Mouse (Mus musculus): Measurements from ENCODE around the gene Tecta. TPM values are rescaled to one million over a fixed set of nuclear protein-coding genes. Genes with fewer than 3 reads are reported as not detected.

The Tecta gene
- polyA plus RNA-seq, 1 experiment from 2014 or later, result 0.33 TPM

GRCm38 (mm10) chr9:42336575-42336974 is 63.2 kb downstream of the Tecta start:
- 91% methylated on average over 1 of the region's 1 CpGs for WGBS
- Histone ChIP-seq H3K9me3 (replicated peaks; ENCODE audit: control insufficient read depth, low read length) (no peaks in the 10 kb centered on the region), H3K4me2 (ENCODE audit: low read length) (no peak overlapping the region), H3K27ac (ENCODE audit: low read depth, low read length) (no peak overlapping the region), H3K9ac (ENCODE audit: low read length) (no peak overlapping the region), H3K4me1 (ENCODE audit: control insufficient read depth, insufficient read depth, low read length) (no peaks in the 10 kb centered on the region), H3K36me3 (ENCODE audit: control insufficient read depth, insufficient read depth, low read length) (no peaks in the 10 kb centered on the region), H3K27me3 (replicated peaks; ENCODE audit: control insufficient read depth, insufficient read depth, low read length) (no peaks in the 10 kb centered on the region), H3K4me3 (ENCODE audit: low read depth, low read length) (no peak overlapping the region)
- DNase-seq (ENCODE audit: low spot score), result no peak
- ATAC-seq, result no peak

GRCm38 (mm10) chr9:42334885-42335284 is 64.8 kb downstream of the Tecta start:
- Histone ChIP-seq H3K9ac (ENCODE audit: low read length) (no peak overlapping the region), H3K9me3 (replicated peaks; ENCODE audit: control insufficient read depth, low read length) (no peaks in the 10 kb centered on the region), H3K4me3 (ENCODE audit: low read depth, low read length) (no peak overlapping the region), H3K4me2 (ENCODE audit: low read length) (no peak overlapping the region), H3K27ac (ENCODE audit: low read depth, low read length) (no peak overlapping the region), H3K36me3 (ENCODE audit: control insufficient read depth, insufficient read depth, low read length) (no peaks in the 10 kb centered on the region), H3K27me3 (replicated peaks; ENCODE audit: control insufficient read depth, insufficient read depth, low read length) (no peaks in the 10 kb centered on the region), H3K4me1 (ENCODE audit: control insufficient read depth, insufficient read depth, low read length) (no peaks in the 10 kb centered on the region)
- DNase-seq (ENCODE audit: low spot score) (no peak), ATAC-seq (no peak)
- WGBS, result 95% methylated on average over 3 of the region's 3 CpGs

- no peak overlapping the region for H3K27ac ChIP-seq (ENCODE audit: low read depth, low read length)
- DNase-seq (ENCODE audit: low spot score) (no peak), ATAC-seq (no peak)
- H3K4me3 ChIP-seq (ENCODE audit: low read depth, low read length), result no peak overlapping the region
- H3K9me3 ChIP-seq (replicated peaks; ENCODE audit: control insufficient read depth, low read length), result no peaks in the 10 kb centered on the region
- H3K36me3 ChIP-seq (ENCODE audit: control insufficient read depth, insufficient read depth, low read length), result no peaks in the 10 kb centered on the region
- WGBS, result 76% methylated on average over 12 of the region's 12 CpGs
- H3K4me1 ChIP-seq (ENCODE audit: control insufficient read depth, insufficient read depth, low read length), result no peaks in the 10 kb centered on the region
- no peaks in the 10 kb centered on the region for H3K27me3 ChIP-seq (replicated peaks; ENCODE audit: control insufficient read depth, insufficient read depth, low read length)
- H3K4me2 ChIP-seq (ENCODE audit: low read length), result no peak overlapping the region
- H3K9ac ChIP-seq (ENCODE audit: low read length), result no peak overlapping the region
Measured at GRCm38 (mm10) chr9:42332692-42333091, 67.0 kb downstream of the Tecta start.

GRCm38 (mm10) chr9:42331341-42331740 is 68.4 kb downstream of the Tecta start:
- Histone ChIP-seq H3K27ac (ENCODE audit: low read depth, low read length) (no peak overlapping the region), H3K36me3 (ENCODE audit: control insufficient read depth, insufficient read depth, low read length) (no peaks in the 10 kb centered on the region), H3K27me3 (replicated peaks; ENCODE audit: control insufficient read depth, insufficient read depth, low read length) (no peaks in the 10 kb centered on the region), H3K9ac (ENCODE audit: low read length) (no peak overlapping the region), H3K9me3 (replicated peaks; ENCODE audit: control insufficient read depth, low read length) (no peaks in the 10 kb centered on the region), H3K4me2 (ENCODE audit: low read length) (no peak overlapping the region), H3K4me3 (ENCODE audit: low read depth, low read length) (no peak overlapping the region), H3K4me1 (ENCODE audit: control insufficient read depth, insufficient read depth, low read length) (no peaks in the 10 kb centered on the region)
- no peak for ATAC-seq
- DNase-seq (ENCODE audit: low spot score), result no peak
- WGBS, result 77% methylated on average over 7 of the region's 7 CpGs

- H3K9ac ChIP-seq (ENCODE audit: low read length), result no peak overlapping the region
- no peak for DNase-seq (ENCODE audit: low spot score)
Measured at GRCm38 (mm10) chr9:42329753-42330152, 70.0 kb downstream of the Tecta start.

GRCm38 (mm10) chr9:42326688-42327440 is 72.9 kb downstream of the Tecta start:
- 24% methylated on average over 11 of the region's 11 CpGs for WGBS
- no peaks in the 10 kb centered on the region for H3K4me1 ChIP-seq (ENCODE audit: control insufficient read depth, insufficient read depth, low read length)
- H3K27me3 ChIP-seq (replicated peaks; ENCODE audit: control insufficient read depth, insufficient read depth, low read length), result no peaks in the 10 kb centered on the region
- H3K36me3 ChIP-seq (ENCODE audit: control insufficient read depth, insufficient read depth, low read length), result no peaks in the 10 kb centered on the region
- H3K9ac ChIP-seq (ENCODE audit: low read length), result no peak overlapping the region
- no peak overlapping the region for H3K4me2 ChIP-seq (ENCODE audit: low read length)
- no peak overlapping the region for H3K27ac ChIP-seq (ENCODE audit: low read depth, low read length)
- H3K9me3 ChIP-seq (replicated peaks; ENCODE audit: control insufficient read depth, low read length), result no peaks in the 10 kb centered on the region
- ATAC-seq, result peak; percentile 76
- H3K4me3 ChIP-seq (ENCODE audit: low read depth, low read length), result no peak overlapping the region
- peak; percentile 92 for DNase-seq (ENCODE audit: low spot score)

More at GRCm38 (mm10) chr9:42329753-42330152, 70.0 kb downstream of the Tecta start:
- no peaks in the 10 kb centered on the region for H3K9me3 ChIP-seq (replicated peaks; ENCODE audit: control insufficient read depth, low read length)
- no peak overlapping the region for H3K4me2 ChIP-seq (ENCODE audit: low read length)
- no peak overlapping the region for H3K27ac ChIP-seq (ENCODE audit: low read depth, low read length)
- no peaks in the 10 kb centered on the region for H3K27me3 ChIP-seq (replicated peaks; ENCODE audit: control insufficient read depth, insufficient read depth, low read length)
- ATAC-seq, result no peak
- no peaks in the 10 kb centered on the region for H3K4me1 ChIP-seq (ENCODE audit: control insufficient read depth, insufficient read depth, low read length)
- WGBS, result 84% methylated on average over 9 of the region's 9 CpGs
- H3K4me3 ChIP-seq (ENCODE audit: low read depth, low read length), result no peak overlapping the region
- no peaks in the 10 kb centered on the region for H3K36me3 ChIP-seq (ENCODE audit: control insufficient read depth, insufficient read depth, low read length)

- Histone ChIP-seq H3K9ac (ENCODE audit: low read length) (no peak overlapping the region), H3K27me3 (replicated peaks; ENCODE audit: control insufficient read depth, insufficient read depth, low read length) (no peaks in the 10 kb centered on the region), H3K27ac (ENCODE audit: low read depth, low read length) (no peak overlapping the region), H3K36me3 (ENCODE audit: control insufficient read depth, insufficient read depth, low read length) (no peaks in the 10 kb centered on the region), H3K9me3 (replicated peaks; ENCODE audit: control insufficient read depth, low read length) (no peaks in the 10 kb centered on the region), H3K4me3 (ENCODE audit: low read depth, low read length) (no peak overlapping the region), H3K4me2 (ENCODE audit: low read length) (peak overlapping the region; percentile 8; the same call in 1 of the 2 replicates), H3K4me1 (ENCODE audit: control insufficient read depth, insufficient read depth, low read length) (no peaks in the 10 kb centered on the region)
- ATAC-seq (no peak), DNase-seq (ENCODE audit: low spot score) (no peak)
- WGBS, result 53% methylated on average over 29 of the region's 29 CpGs
Measured at GRCm38 (mm10) chr9:42324640-42325394, 74.9 kb downstream of the Tecta start.

- Histone ChIP-seq H3K9ac (ENCODE audit: low read length) (no peak overlapping the region), H3K27ac (ENCODE audit: low read depth, low read length) (no peak overlapping the region), H3K4me1 (ENCODE audit: control insufficient read depth, insufficient read depth, low read length) (no peaks in the 10 kb centered on the region), H3K9me3 (replicated peaks; ENCODE audit: control insufficient read depth, low read length) (no peaks in the 10 kb centered on the region), H3K36me3 (ENCODE audit: control insufficient read depth, insufficient read depth, low read length) (no peaks in the 10 kb centered on the region), H3K4me2 (ENCODE audit: low read length) (no peak overlapping the region), H3K4me3 (ENCODE audit: low read depth, low read length) (no peak overlapping the region), H3K27me3 (replicated peaks; ENCODE audit: control insufficient read depth, insufficient read depth, low read length) (no peaks in the 10 kb centered on the region)
- WGBS, result 93% methylated on average over 8 of the region's 8 CpGs
- ATAC-seq (no peak), DNase-seq (ENCODE audit: low spot score) (no peak)
Measured at GRCm38 (mm10) chr9:42323238-42323637, 76.5 kb downstream of the Tecta start.

GRCm38 (mm10) chr9:42321442-42321841 is 78.3 kb downstream of the Tecta start:
- ATAC-seq (no peak), DNase-seq (ENCODE audit: low spot score) (no peak)
- no peak overlapping the region for H3K9ac ChIP-seq (ENCODE audit: low read length)
- no peaks in the 10 kb centered on the region for H3K4me1 ChIP-seq (ENCODE audit: control insufficient read depth, insufficient read depth, low read length)
- no peaks in the 10 kb centered on the region for H3K36me3 ChIP-seq (ENCODE audit: control insufficient read depth, insufficient read depth, low read length)
- H3K27ac ChIP-seq (ENCODE audit: low read depth, low read length), result no peak overlapping the region
- H3K4me3 ChIP-seq (ENCODE audit: low read depth, low read length), result no peak overlapping the region
- no peaks in the 10 kb centered on the region for H3K9me3 ChIP-seq (replicated peaks; ENCODE audit: control insufficient read depth, low read length)
- 81% methylated on average over 2 of the region's 2 CpGs for WGBS
- H3K4me2 ChIP-seq (ENCODE audit: low read length), result no peak overlapping the region
- no peaks in the 10 kb centered on the region for H3K27me3 ChIP-seq (replicated peaks; ENCODE audit: control insufficient read depth, insufficient read depth, low read length)

Data from forebrain, embryonic 14.5 days (tissue).